Comparison of ENCODE assay signal across 15 mouse cellular contexts in the genomic region with DNA sequence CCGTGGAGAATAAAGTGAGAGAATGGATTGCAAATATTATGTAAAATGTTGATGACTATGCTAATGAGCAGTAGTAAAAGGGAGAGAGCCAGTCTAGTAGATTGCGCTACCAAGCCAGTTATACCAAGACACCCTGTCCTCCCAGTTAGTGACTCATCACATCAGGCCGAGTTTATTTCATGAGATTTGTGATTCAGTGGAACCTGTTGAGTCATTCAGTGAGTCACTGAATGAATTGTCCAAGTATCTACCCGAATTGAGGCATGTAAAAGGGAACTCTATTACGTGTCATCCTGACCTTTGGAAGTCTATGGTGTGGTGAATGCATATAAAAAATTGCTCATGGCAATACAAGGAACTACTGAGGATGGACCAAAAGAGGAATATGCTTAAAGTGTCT.
DNase-seq lines count a peak whose midpoint lies in the region; ATAC-seq lines count a peak whose summit lies in the region.
"Had no signal": no experiment of that assay in that cellular context is flagged by ENCODE, and none has a peak within 500 bp of the region (broad histone marks: within the 10 kb centered on the region; RNA-seq: fewer than 3 reads in every experiment).

No protein-coding gene starts in this region.

- ATAC-seq in erythroid progenitor cell, adult 5-6 weeks (replicated peaks; ENCODE audit: low FRiP score, poor library complexity, severe bottlenecking) = no peak
- ATAC-seq: CD4-positive, CD25-positive, alpha-beta regulatory T cell, adult 4 months; forebrain, postnatal 0 days; intestine, embryonic 15.5 days had no signal

- DNase-seq in frontal cortex, adult 2 months (ENCODE audit: extremely low spot score in 1 of 2, low spot score in 1 of 2) = peak; percentile 41 to 63
- no peak for DNase-seq in frontal cortex, postnatal 10 days (ENCODE audit: low spot score in 2 of 2)
- DNase-seq in right cerebral cortex, adult 2 months (ENCODE audit: low spot score in 2 of 2) = peak; percentile 15 to 49
- no peak for DNase-seq in right cerebral cortex, postnatal 14 days
- DNase-seq in adipocyte (ENCODE audit: low spot score) = peak; percentile 7
- peak; percentile 17 to 84 for DNase-seq in left cerebral cortex, postnatal 25 days (ENCODE audit: low spot score in 2 of 2)
- DNase-seq in cerebellum, adult 8-10 months = no peak
- DNase-seq: cerebellum, postnatal 36 days; forebrain, postnatal 0 days; heart, postnatal 4 days; kidney, postnatal 36 days; lung, adult 18-20 months had no signal

- intact Hi-C loops in left cerebral cortex, postnatal 25 days (cut with DNase I) = no loop called here

Comparison
In these comparisons a context has a peak if more than half of its experiments do, and no peak if none do; other contexts are left out.
1. DNase-seq: peak in frontal cortex, adult 2 months (2 of 2), right cerebral cortex, adult 2 months (2 of 2), adipocyte (single experiment) and left cerebral cortex, postnatal 25 days (2 of 2); none in frontal cortex, postnatal 10 days (0 of 2), right cerebral cortex, postnatal 14 days (single experiment) and cerebellum, adult 8-10 months (single experiment).